Mouse (Mus musculus) G1E-ER4 (cell line): ENCODE results near the gene Mms19. TPM values are rescaled to one million over a fixed set of nuclear protein-coding genes. Genes with fewer than 3 reads are reported as not detected.

Experiments used
- GATA1 ChIP-seq: IDR thresholded peaks from one replicate; pipeline ENCODE4 v1.8.0; 2012; ENCODE audit warnings: low read length, inconsistent platforms
- polyA plus RNA-seq: library from polyadenylated mRNA; stranded (reverse); fragments of >175 nt; gene quantifications from 2 replicates; pipeline ENCODE4 v1.2.3, GENCODE M21; 2012

The Mms19 gene
- polyA plus RNA-seq, 1 experiment, result 12.0 TPM

GRCm38 (mm10) chr19:41981931-41982790 is 1.2 kb upstream of the Mms19 start:
- no peak for TF ChIP-seq GATA1

- TF ChIP-seq GATA1, result no peak
Measured at GRCm38 (mm10) chr19:41981595-41981927, 604 bp upstream of the Mms19 start, which contains the start of gene Ubtd1. Ubtd1 (plus strand) TSS chr19:41981763.

DNA sequence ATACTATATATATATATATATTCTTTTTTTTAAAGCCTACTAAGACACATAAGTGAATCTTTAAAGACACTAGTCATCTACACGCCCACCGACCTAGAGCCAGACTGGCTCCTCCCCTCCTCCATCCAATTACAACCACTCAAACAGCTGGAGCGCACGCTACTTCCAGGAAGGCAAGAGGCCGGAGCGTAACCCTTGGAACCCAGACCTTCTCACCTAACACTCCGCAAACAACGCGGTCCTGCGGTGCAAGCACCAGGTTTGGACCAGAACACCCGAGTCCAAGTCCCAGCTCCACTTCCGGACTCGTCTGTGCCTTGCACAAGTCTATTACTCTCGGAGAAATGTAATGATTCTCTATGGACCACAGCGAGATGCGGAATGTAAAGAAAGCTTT is 537 bp downstream of the Mms19 start:
- no peak for TF ChIP-seq GATA1

- TF ChIP-seq GATA1, result no peak
Measured at GRCm38 (mm10) chr19:41973891-41974794, 6.8 kb downstream of the Mms19 start.

- no peak for TF ChIP-seq GATA1
Measured at GRCm38 (mm10) chr19:41969618-41970017, 11.3 kb downstream of the Mms19 start.

GRCm38 (mm10) chr19:41953574-41953973 is 27.4 kb downstream of the Mms19 start:
- no peak for TF ChIP-seq GATA1

- no peak for TF ChIP-seq GATA1
Measured at GRCm38 (mm10) chr19:41952287-41952686, 28.7 kb downstream of the Mms19 start.

GRCm38 (mm10) chr19:41943841-41944240 is 37.1 kb downstream of the Mms19 start:
- no peak for TF ChIP-seq GATA1

- TF ChIP-seq GATA1, result no peak
Measured at GRCm38 (mm10) chr19:41938539-41938938, 42.4 kb downstream of the Mms19 start.

DNA sequence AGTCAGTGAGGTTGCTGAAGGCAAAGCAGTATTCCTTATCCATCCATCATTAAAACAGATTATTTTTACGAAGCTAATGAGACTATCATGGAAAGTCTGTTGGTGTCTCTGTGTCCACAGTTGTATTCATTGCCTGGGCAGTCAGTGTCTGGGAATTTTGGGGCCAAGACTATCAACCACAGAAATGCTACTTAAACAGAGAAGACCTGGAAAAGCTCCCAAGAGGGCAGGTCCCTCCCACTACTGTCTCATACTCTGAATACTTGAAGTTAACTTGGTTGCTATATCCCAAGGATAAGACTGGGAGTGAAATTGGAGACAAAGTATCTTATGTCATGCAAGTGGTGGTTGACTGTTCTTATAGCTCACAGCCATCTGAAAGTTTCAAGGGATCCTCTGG is 45.0 kb downstream of the Mms19 start:
- no peak for TF ChIP-seq GATA1

GRCm38 (mm10) chr19:41934124-41934523 is 46.8 kb downstream of the Mms19 start:
- no peak for TF ChIP-seq GATA1

DNA sequence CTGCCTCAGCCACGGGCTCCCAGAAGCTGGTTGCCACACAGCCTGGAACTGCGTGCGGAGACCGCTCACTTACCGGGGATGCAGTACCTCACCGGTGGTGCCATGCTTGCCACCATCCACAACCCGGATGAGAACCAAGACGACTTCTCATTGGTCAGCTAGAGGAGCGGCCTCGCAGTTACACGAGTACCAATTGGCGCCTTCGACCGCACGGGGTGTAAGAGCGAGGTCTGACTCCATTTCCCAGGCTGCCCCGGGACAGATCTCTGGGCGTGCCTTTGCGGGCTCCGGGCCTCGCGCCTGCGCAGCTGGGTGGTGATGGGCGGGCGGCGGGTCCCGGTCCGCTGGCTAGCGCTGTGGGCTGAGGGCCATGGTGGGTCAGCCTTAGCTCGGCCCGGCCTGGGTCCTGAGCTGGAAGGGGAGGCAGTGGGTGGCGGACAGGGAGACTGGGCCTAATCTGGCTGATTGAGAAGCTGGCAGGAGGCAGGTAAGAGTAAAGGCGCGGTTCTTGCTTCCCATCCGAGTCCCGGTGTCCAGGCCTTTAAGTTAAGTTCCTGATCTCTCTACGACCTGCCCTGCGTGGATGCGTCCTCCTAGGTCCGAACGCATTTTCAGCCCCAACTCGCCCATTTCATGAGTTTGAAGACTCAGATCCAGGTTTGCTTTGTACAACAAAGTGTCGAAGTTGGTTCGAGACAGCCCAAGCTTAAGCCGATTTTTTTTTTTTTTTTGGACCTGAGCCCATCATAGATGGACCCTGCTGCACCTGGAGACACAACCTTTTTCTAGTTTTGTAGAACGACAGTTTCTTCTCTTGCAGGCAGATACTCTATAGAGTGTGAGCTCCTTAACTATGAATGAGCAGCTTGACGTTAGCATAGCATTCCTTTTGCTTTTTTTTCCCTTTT is 47.5 kb downstream of the Mms19 start, which contains the start of the genes Exosc1 and Zdhhc16:
Gene Exosc1 (minus strand): TSS at position 245 of the 908 bp plus-strand sequence.
Gene Zdhhc16 (plus strand): TSS at position 302 of the 908 bp plus-strand sequence.
- TF ChIP-seq GATA1, result no peak

GRCm38 (mm10) chr19:41932686-41933085 is 48.3 kb downstream of the Mms19 start:
- no peak for TF ChIP-seq GATA1

DNA sequence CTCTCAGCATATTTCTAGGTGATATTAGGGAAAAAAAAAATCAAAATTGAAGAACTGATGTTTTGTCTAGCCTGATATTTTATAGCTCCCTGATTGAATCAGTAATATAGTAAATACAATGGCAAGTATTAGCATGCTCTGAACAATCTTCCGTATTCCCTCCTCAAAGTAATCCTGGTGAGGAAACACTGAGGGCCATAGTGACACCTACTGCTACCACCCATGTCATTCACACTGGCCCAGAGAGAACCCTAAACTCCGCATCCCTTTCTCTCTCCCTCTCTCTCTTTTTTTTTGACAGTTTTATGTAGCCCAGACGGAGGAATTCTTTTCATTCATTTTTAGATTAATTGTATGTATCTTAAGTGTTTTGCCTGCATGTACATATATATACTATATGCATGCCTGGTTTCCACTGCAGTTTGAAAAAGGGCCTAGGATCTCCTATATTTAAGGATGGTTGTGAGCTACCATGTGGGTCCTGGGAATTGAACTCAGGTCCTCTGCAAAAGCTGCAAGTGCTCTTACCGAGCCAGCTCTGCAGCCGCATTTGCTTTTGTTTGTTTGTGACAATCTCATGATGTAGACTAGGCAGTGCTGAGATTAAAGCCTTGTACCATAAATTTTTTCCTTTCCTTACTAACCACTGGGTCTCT is 60.4 kb downstream of the Mms19 start:
- TF ChIP-seq GATA1, result no peak

DNA sequence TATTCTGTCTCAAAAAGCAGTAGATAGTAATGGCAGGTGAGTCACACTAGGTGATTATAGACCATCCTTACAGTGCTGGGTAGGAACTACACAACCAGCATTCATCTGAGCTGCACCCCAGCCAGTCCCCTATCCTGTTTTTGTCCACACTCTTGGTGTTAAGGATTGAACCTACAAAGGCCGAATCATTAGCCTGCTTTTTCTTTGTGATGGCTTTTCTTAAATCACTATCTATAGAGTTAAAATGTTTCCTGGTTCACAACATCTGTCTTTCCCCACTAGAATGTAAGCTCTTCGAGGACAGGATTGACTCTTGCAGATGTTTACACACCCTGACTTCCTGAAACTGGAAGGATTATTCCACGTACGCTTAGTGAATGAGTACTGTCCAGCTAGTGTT is 61.5 kb downstream of the Mms19 start:
- TF ChIP-seq GATA1, result no peak
